Mouse (Mus musculus): ENCODE measurements at regions not wholly inside any gene's neighbourhood (a gene's known extent, or its start where the extent isn't known, plus 50 kb on each side); places are given as distances from the start of the nearest gene placed in this dataset.
A peak's percentile ranks its signal among the peaks of the same experiment; 100 is the strongest.
"Not testable (repeated sequence)": the region's sequence is repeated elsewhere in the genome, so short reads cannot be mapped to it uniquely, and the experiment has no call there.

- not testable (repeated sequence) for ATAC-seq (replicated peaks; ENCODE audit: low FRiP score); H3K9me3 ChIP-seq (ENCODE audit: control insufficient read depth, low read length); H3K27ac ChIP-seq (ENCODE audit: low read depth, low read length); H3K36me3 ChIP-seq (ENCODE audit: control insufficient read depth, insufficient read depth, low read length); H3K9ac ChIP-seq (ENCODE audit: low read length); H3K4me3 ChIP-seq (ENCODE audit: low read depth, low read length); DNase-seq (ENCODE audit: low spot score); H3K4me1 ChIP-seq (replicated peaks; ENCODE audit: control insufficient read depth, insufficient read depth, low read length); H3K4me2 ChIP-seq (ENCODE audit: low read depth, low read length, severe bottlenecking); H3K27me3 ChIP-seq (ENCODE audit: control insufficient read depth, insufficient read depth, low read length)
- 93% methylated on average over 2 of the region's 2 CpGs for WGBS
These were observed 581.3 kb downstream of the H2al1n start for GRCm38 (mm10) chrX:14792261-14792660.

- Histone ChIP-seq H3K4me3 (ENCODE audit: low read depth, low read length) (no peak overlapping the region), H3K27me3 (ENCODE audit: control insufficient read depth, insufficient read depth, low read length) (no peaks in the 10 kb centered on the region), H3K4me2 (ENCODE audit: low read depth, low read length, severe bottlenecking) (no peak overlapping the region), H3K27ac (ENCODE audit: low read depth, low read length) (no peak overlapping the region), H3K36me3 (ENCODE audit: control insufficient read depth, insufficient read depth, low read length) (no peaks in the 10 kb centered on the region), H3K9me3 (ENCODE audit: control insufficient read depth, low read length) (no peaks in the 10 kb centered on the region), H3K4me1 (replicated peaks; ENCODE audit: control insufficient read depth, insufficient read depth, low read length) (no peaks in the 10 kb centered on the region), H3K9ac (ENCODE audit: low read length) (no peak overlapping the region)
- ATAC-seq (replicated peaks; ENCODE audit: low FRiP score) (no peak), DNase-seq (ENCODE audit: low spot score) (no peak)
- 72% methylated on average over 4 of the region's 4 CpGs for WGBS
These were observed 624.9 kb downstream of the H2al1n start for GRCm38 (mm10) chrX:14835862-14836261.

- ATAC-seq (replicated peaks; ENCODE audit: low FRiP score), result peak; percentile 66
- no peak for DNase-seq (ENCODE audit: low spot score)
- H3K4me1 ChIP-seq (replicated peaks; ENCODE audit: control insufficient read depth, insufficient read depth, low read length), result no peaks in the 10 kb centered on the region
These were observed 628.9 kb downstream of the H2al1n start for GRCm38 (mm10) chrX:14839740-14840419.

GRCm38 (mm10) chrX:14840420-14840757 lies 629.4 kb downstream of the H2al1n start:
- no peaks in the 10 kb centered on the region for H3K4me1 ChIP-seq (replicated peaks; ENCODE audit: control insufficient read depth, insufficient read depth, low read length)
- H3K27me3 ChIP-seq (ENCODE audit: control insufficient read depth, insufficient read depth, low read length), result no peaks in the 10 kb centered on the region
- H3K36me3 ChIP-seq (ENCODE audit: control insufficient read depth, insufficient read depth, low read length), result no peaks in the 10 kb centered on the region
- H3K4me2 ChIP-seq (ENCODE audit: low read depth, low read length, severe bottlenecking), result no peak overlapping the region
- no peak for DNase-seq (ENCODE audit: low spot score)
- ATAC-seq (replicated peaks; ENCODE audit: low FRiP score), result no peak
- 74% methylated on average over 7 of the region's 7 CpGs for WGBS
- no peak overlapping the region for H3K9ac ChIP-seq (ENCODE audit: low read length)
- H3K4me3 ChIP-seq (ENCODE audit: low read depth, low read length), result no peak overlapping the region
- no peaks in the 10 kb centered on the region for H3K9me3 ChIP-seq (ENCODE audit: control insufficient read depth, low read length)
- no peak overlapping the region for H3K27ac ChIP-seq (ENCODE audit: low read depth, low read length)

More at GRCm38 (mm10) chrX:14839740-14840419, 628.9 kb downstream of the H2al1n start:
- Histone ChIP-seq H3K9ac (ENCODE audit: low read length) (no peak overlapping the region), H3K27me3 (ENCODE audit: control insufficient read depth, insufficient read depth, low read length) (no peaks in the 10 kb centered on the region), H3K4me2 (ENCODE audit: low read depth, low read length, severe bottlenecking) (no peak overlapping the region), H3K27ac (ENCODE audit: low read depth, low read length) (no peak overlapping the region), H3K9me3 (ENCODE audit: control insufficient read depth, low read length) (no peaks in the 10 kb centered on the region), H3K4me3 (ENCODE audit: low read depth, low read length) (no peak overlapping the region), H3K36me3 (ENCODE audit: control insufficient read depth, insufficient read depth, low read length) (no peaks in the 10 kb centered on the region)
- 49% methylated on average over 7 of the region's 7 CpGs for WGBS

- Histone ChIP-seq H3K4me2 (ENCODE audit: low read depth, low read length, severe bottlenecking) (no peak overlapping the region), H3K27ac (ENCODE audit: low read depth, low read length) (no peak overlapping the region)
These were observed 634.4 kb downstream of the H2al1n start for GRCm38 (mm10) chrX:14845353-14845752.

GRCm38 (mm10) chrX:14884612-14885011 lies 673.7 kb downstream of the H2al1n start:
- no peak for DNase-seq (ENCODE audit: low spot score)
- H3K4me3 ChIP-seq (ENCODE audit: low read depth, low read length), result no peak overlapping the region
- no peaks in the 10 kb centered on the region for H3K9me3 ChIP-seq (ENCODE audit: control insufficient read depth, low read length)
- H3K36me3 ChIP-seq (ENCODE audit: control insufficient read depth, insufficient read depth, low read length), result no peaks in the 10 kb centered on the region
- no peak overlapping the region for H3K9ac ChIP-seq (ENCODE audit: low read length)
- no peaks in the 10 kb centered on the region for H3K4me1 ChIP-seq (replicated peaks; ENCODE audit: control insufficient read depth, insufficient read depth, low read length)
- H3K27me3 ChIP-seq (ENCODE audit: control insufficient read depth, insufficient read depth, low read length), result no peaks in the 10 kb centered on the region
- no peak for ATAC-seq (replicated peaks; ENCODE audit: low FRiP score)
- H3K4me2 ChIP-seq (ENCODE audit: low read depth, low read length, severe bottlenecking), result no peak overlapping the region
- no peak overlapping the region for H3K27ac ChIP-seq (ENCODE audit: low read depth, low read length)
- WGBS, result 81% methylated on average over 3 of the region's 3 CpGs

More at GRCm38 (mm10) chrX:14845353-14845752, 634.4 kb downstream of the H2al1n start:
- Histone ChIP-seq H3K9ac (ENCODE audit: low read length) (no peak overlapping the region), H3K4me1 (replicated peaks; ENCODE audit: control insufficient read depth, insufficient read depth, low read length) (no peaks in the 10 kb centered on the region), H3K4me3 (ENCODE audit: low read depth, low read length) (no peak overlapping the region), H3K9me3 (ENCODE audit: control insufficient read depth, low read length) (no peaks in the 10 kb centered on the region), H3K36me3 (ENCODE audit: control insufficient read depth, insufficient read depth, low read length) (no peaks in the 10 kb centered on the region), H3K27me3 (ENCODE audit: control insufficient read depth, insufficient read depth, low read length) (no peaks in the 10 kb centered on the region)
- ATAC-seq (replicated peaks; ENCODE audit: low FRiP score) (no peak), DNase-seq (ENCODE audit: low spot score) (no peak)
